Mouse (Mus musculus): ENCODE data around the gene Gm47429.
"Not testable (repeated sequence)": the region's sequence is repeated elsewhere in the genome, so short reads cannot be mapped to it uniquely, and the experiment has no call there.

Gm47429 gene

GRCm38 (mm10) chr13:50443812-50444211, at the start of gene Gm47429:
TSS of gene Gm47429 (minus strand) at chr13:50443912.
- no peak for DNase-seq (ENCODE audit: low read depth, low spot score)

GRCm38 (mm10) chr13:50488510-50488909, 44.8 kb upstream of the Gm47429 start:
- DNase-seq (ENCODE audit: low read depth, low spot score), result not testable (repeated sequence)

DNA sequence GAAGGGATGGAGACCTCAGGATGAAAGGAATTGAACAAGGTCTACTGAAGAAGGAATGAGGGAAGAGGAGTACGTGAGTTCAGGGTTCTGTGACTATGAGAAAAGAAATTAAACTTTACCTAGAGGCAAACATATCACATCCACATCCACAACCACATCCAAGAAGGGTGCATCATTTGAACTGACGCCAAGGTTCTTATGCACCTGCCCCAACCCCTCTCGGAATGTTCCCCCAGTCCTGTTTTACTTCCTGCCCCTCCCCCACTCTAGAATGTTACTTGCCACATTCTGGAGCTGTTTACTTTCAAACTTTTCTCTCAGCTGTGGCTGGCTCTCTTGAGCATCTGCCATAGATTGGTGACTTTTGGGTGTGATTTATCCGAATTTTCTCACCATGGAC, 23.3 kb upstream of the Gm47429 start, which contains the start of gene Nutm2:
TSS of gene Nutm2 (plus strand) at position 301 of the 400 bp plus-strand sequence.
- no peak for DNase-seq (ENCODE audit: low read depth, low spot score)

DNA sequence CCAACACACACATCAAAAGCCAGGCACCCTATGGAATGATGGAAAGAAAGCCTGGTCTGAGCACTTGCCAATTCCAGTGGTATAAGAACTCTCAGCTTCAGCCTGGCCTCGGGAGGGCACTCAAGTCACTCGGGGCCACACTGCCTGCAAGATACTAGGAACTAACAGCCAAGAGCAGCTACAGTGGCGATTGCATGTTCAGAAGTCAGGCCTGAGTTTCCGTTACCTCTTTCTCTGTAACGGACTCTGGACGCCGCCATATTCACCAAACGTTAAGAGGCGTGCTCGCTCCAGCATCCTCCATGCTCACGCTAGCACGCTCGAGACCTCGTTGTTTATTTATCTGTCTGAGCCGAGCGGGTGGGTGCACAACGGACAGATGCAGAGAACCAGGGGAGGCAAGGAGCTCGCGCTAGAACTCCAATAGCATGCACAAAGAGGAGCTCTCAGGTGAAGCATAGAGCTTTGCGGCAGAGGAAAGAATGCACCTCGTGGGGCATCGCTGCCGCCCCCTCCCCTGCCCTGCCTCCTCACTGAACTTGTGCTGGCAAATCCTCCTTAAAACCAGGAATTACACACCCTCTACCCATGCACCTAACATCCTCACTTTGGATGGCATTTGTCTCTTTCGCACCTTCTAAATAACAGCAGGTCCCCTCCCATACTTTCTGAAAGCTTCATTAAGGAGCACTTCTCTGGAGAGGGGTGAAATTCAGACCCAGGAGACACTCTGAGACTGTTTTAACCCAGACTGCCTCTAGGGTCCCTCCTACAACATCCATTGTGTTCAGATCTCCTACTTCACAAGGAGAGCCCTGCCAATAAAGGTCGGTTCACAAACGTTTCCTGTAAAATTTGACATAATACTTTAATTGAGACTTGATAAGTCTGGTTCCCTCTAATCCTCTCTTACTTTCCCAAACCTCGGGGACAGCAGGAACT, 21.2 kb upstream of the Gm47429 start:
- DNase-seq (ENCODE audit: low read depth, low spot score), result no peak

GRCm38 (mm10) chr13:50460433-50460832, 16.7 kb upstream of the Gm47429 start:
- DNase-seq (ENCODE audit: low read depth, low spot score), result not testable (repeated sequence)

DNA sequence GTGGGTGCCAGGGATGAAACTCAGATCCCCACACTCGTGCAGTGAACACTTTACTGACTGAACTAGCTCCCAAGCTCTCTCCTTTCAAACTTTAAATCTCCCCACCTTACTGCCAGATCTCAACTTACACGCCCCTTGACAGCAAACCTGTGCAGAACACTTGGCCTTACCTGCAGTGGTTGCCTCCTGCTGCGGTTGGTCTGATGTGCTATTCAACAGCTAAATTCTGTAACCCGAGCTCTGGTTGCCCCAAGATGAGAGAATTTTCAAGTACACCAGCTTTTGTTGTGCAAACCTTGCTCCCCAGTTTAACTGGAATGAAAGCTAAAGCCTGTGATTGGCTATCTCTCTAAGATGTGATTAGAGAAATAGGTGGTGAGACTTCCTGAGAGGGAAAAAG, 9.7 kb upstream of the Gm47429 start:
- DNase-seq (ENCODE audit: low read depth, low spot score), result no peak

GRCm38 (mm10) chr13:50452266-50452665, 8.6 kb upstream of the Gm47429 start:
- DNase-seq (ENCODE audit: low read depth, low spot score), result not testable (repeated sequence)

DNA sequence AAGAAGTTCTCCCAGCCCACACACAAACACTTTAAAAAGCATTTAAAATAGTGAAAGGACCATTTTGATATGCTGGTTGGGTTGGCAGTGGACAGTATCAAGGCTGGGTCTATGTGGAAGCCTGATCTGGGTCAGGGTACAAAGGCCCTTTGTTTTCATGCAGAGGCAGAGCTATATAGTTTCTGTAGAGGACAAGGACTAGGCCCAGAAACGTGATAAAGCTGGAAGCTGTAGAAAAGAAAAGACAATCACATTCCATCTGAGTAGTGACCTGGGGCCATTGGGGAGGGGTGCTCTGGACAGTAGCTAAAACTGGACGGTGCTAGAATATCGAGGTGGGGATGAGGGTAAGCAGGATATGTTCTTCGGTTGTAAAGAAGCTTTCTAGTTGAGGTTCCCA, 1.5 kb upstream of the Gm47429 start:
- no peak for DNase-seq (ENCODE audit: low read depth, low spot score)

- DNase-seq (ENCODE audit: low read depth, low spot score), result no peak
Measured at GRCm38 (mm10) chr13:50426686-50427085, 17.0 kb downstream of the Gm47429 start.

- no peak for DNase-seq (ENCODE audit: low read depth, low spot score)
Measured at GRCm38 (mm10) chr13:50424517-50424916, 19.2 kb downstream of the Gm47429 start.

DNA sequence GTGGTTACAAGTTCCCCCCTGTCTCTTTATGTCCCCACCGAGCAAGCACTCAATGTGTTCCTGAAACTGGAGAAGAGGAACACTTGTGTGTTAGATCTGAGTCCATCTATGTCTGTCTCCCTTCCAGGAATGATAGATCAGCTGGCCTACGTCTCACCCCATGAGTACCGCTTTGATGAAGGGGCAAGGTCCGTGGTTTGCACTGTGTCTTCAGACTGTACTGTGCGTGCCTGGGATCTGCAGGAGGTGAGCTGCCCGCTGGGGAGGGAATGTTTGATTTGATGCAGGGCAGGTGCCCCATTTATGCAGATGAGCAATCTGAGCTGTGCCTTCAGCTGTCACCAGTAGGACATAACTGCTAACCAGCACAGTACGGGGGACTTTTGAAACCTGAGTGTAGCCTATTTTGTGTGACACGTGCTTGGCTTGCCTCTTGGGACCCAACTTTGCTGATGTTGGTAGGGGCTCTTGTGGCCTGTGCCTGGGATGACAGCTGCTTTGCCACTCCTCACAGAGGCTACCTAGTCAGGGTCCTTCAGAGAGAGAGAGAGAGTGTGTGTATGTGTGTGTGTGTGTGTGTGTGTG, 20.0 kb downstream of the Gm47429 start:
- no peak for DNase-seq (ENCODE audit: low read depth, low spot score)

- DNase-seq (ENCODE audit: low read depth, low spot score), result peak; percentile 5
Measured at GRCm38 (mm10) chr13:50418421-50418820, 25.3 kb downstream of the Gm47429 start.

DNA sequence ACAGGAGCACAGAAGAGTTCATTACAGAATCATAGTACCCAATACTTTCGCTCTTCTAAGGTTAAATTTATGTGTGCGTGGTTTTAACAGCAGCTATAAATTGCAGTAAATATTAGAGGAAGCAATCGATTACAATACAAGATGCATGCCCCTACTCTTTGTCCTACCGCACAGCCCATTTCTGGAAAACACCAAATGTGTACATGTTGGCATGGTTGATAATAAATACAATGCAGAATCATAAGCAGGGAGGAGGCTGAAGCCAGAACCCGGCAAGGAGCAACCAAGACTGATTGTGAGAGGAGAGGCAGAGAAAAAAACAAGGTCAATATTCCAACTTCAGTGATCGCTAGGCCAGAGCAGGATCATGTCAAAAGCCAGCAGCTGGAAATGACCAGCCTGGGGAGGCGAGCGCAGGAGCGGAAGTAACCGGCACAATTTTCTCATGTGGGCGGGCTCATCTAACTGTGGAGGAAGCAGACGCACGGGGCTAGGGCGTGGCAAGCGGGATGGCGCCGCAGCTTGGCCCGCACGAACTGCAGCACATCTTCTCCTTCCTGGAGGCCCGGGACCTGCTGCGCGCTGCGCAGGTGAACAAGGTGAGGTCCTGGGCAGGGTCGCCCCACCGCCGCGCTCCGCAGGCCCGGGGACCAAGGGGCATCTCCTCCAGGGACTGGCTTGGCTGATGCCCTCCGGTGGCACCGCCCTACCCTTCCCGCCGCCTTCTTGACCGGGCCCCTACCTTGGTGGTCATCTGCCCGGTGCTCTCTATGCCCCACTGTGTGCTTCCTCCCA, 26.1 kb downstream of the Gm47429 start, which contains the start of gene Fbxw17:
TSS of gene Fbxw17 (plus strand) at position 476 of the 795 bp plus-strand sequence.
- peak; percentile 80 for DNase-seq (ENCODE audit: low read depth, low spot score)

Data from CD4-positive, CD25-positive, alpha-beta regulatory T cell, adult 2 months (primary cell).